Mouse (Mus musculus): Measurements from ENCODE around the gene Fbxl18.
A peak's percentile ranks its signal among the peaks of the same experiment; 100 is the strongest.
"Not testable (repeated sequence)": the region's sequence is repeated elsewhere in the genome, so short reads cannot be mapped to it uniquely, and the experiment has no call there.

Fbxl18 gene

GRCm38 (mm10) chr5:142869463-142869862 is 25.8 kb downstream of the Fbxl18 start:
- DNase-seq: no peak

GRCm38 (mm10) chr5:142857763-142858229 is 37.4 kb downstream of the Fbxl18 start:
- peak; percentile 73 for DNase-seq

GRCm38 (mm10) chr5:142856408-142856807 is 38.8 kb downstream of the Fbxl18 start:
- no peak for DNase-seq

GRCm38 (mm10) chr5:142854877-142855276 is 40.3 kb downstream of the Fbxl18 start:
- DNase-seq: no peak

- DNase-seq: no peak
Observed at GRCm38 (mm10) chr5:142853585-142853984, 41.6 kb downstream of the Fbxl18 start.

- DNase-seq: no peak
Observed at GRCm38 (mm10) chr5:142851681-142852049, 43.6 kb downstream of the Fbxl18 start.

- no peak for DNase-seq
Observed at GRCm38 (mm10) chr5:142850916-142851680, 44.1 kb downstream of the Fbxl18 start.

GRCm38 (mm10) chr5:142850476-142850875 is 44.7 kb downstream of the Fbxl18 start:
- no peak for DNase-seq

- no peak for DNase-seq
Observed at GRCm38 (mm10) chr5:142848911-142849310, 46.3 kb downstream of the Fbxl18 start.

GRCm38 (mm10) chr5:142848149-142848548 is 47.1 kb downstream of the Fbxl18 start:
- no peak for DNase-seq

GRCm38 (mm10) chr5:142844467-142844866 is 50.8 kb downstream of the Fbxl18 start:
- no peak for DNase-seq

- no peak for DNase-seq
Observed at GRCm38 (mm10) chr5:142842137-142842642, 53.0 kb downstream of the Fbxl18 start.

GRCm38 (mm10) chr5:142841372-142842136 is 53.7 kb downstream of the Fbxl18 start:
- no peak for DNase-seq

GRCm38 (mm10) chr5:142837427-142837826 is 57.8 kb downstream of the Fbxl18 start:
- DNase-seq: not testable (repeated sequence)

- DNase-seq: no peak
Observed at GRCm38 (mm10) chr5:142836891-142837290, 58.3 kb downstream of the Fbxl18 start.

- no peak for DNase-seq
Observed at GRCm38 (mm10) chr5:142833646-142834438, 61.4 kb downstream of the Fbxl18 start.

GRCm38 (mm10) chr5:142826131-142826530 is 69.1 kb downstream of the Fbxl18 start:
- no peak for DNase-seq

- no peak for DNase-seq
Observed at GRCm38 (mm10) chr5:142825665-142826064, 69.6 kb downstream of the Fbxl18 start.

GRCm38 (mm10) chr5:142824091-142824490 is 71.1 kb downstream of the Fbxl18 start:
- DNase-seq: no peak

GRCm38 (mm10) chr5:142823096-142824062 is 71.8 kb downstream of the Fbxl18 start:
- peak; percentile 73 for DNase-seq

- peak; percentile 46 for DNase-seq
Observed at GRCm38 (mm10) chr5:142822286-142823095, 72.7 kb downstream of the Fbxl18 start.

Measured in right cerebral cortex, postnatal 25 days (tissue).